Mouse (Mus musculus): ENCODE data around the gene Vipas39.

DNA sequence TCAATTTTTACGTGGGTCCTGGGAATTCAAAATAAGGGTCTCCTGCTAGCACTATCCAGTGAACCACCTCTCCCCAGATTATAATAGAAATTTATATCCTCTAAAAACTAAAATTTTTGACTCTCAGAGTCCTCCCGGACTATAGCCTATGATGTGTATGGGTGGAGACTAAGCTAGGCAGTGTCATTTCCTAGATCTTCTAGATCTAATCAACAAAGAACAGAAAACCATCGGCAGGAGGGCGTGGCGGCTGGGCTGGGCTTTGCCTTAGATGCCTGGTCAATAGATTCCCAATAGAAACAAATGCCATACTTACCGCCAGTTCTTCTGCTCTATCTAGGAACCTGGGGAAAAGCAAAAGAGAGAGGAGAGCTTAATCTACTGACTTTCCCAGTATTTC lies 15.9 kb downstream of the Vipas39 start:
- TF ChIP-seq CTCF (IDR thresholded peaks at IDR 0.05) (no peak), POLR2A (IDR thresholded peaks at IDR 0.05; ENCODE audit: insufficient read depth, low read depth, low read length) (no peak), EP300 (IDR thresholded peaks at IDR 0.05; ENCODE audit: insufficient read depth, low read depth, low read length) (no peak)

Measured in heart, adult 2 months (tissue).